Mouse (Mus musculus) ovary, postnatal 14 days (tissue): ENCODE data around the gene Psmb3.
"Not testable (repeated sequence)": the region's sequence is repeated elsewhere in the genome, so short reads cannot be mapped to it uniquely, and the experiment has no call there.

Source experiments
- DNase-seq: peaks from one replicate; pipeline ENCODE4 v3.0.0; 2022; ENCODE audit warnings: low spot score

Psmb3 gene

GRCm38 (mm10) chr11:97717369-97718280 is 14.4 kb downstream of the Psmb3 start:
- no peak for DNase-seq

- no peak for DNase-seq
These were observed 15.2 kb downstream of the Psmb3 start for GRCm38 (mm10) chr11:97718281-97718860.

DNA sequence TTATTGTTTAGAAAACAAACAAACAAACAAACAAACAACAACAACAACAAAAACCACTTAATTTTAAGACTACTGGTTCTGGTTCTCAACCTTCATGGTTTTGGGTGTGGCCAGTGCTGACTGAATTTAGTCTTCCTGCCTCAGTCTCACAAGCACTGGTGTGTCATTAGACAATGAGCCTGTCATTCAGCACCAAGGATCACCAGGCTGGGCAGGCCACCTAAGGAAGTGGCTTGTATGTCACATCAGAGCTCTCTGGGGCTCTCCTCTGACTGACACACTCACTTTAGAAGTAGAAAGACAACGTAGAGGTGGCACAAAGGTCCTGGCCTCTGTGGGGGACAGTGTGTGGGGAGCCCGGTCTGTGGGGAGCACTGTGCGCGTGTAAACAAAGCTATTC is 15.8 kb downstream of the Psmb3 start:
- DNase-seq, result no peak

DNA sequence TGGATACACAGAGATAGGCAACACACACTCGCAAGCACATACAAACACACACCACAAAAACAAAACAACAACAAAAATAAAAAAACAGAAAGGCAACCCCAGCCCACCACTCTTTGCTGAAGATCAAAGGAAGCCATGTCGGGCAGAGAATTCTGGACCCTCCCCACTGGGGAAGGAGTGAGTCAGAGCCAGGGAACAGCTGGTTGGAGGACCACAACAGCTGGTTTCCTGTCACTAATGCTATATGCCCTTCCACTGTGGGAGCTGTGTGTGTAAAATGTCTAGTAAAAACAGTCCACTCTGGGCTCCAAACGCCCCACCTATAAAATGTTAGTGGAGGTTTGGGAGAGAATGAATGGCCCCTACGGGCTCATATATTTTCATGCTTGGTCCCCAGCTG is 18.1 kb downstream of the Psmb3 start:
- DNase-seq, result no peak

DNA sequence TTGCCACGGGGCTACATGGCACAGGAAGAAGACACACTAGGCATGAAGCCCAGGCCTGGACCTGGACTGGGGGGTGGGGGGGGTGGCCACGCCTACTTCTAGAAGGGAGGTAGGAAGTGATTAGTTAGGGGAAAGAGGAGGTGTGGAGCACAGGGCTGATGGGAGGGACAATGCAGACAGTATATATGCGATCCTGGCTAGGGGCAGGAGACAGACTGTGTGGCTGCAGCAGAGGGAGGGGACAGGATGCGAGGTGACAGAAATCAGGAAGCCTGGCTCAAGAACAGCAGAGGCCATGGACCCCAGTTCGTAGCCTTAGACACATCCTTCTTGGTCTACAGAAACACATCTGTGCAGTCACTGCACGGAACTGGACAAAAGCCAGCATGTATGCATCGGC is 20.5 kb downstream of the Psmb3 start:
- no peak for DNase-seq

- DNase-seq, result no peak
These were observed 25.1 kb downstream of the Psmb3 start for GRCm38 (mm10) chr11:97728311-97728710.

DNA sequence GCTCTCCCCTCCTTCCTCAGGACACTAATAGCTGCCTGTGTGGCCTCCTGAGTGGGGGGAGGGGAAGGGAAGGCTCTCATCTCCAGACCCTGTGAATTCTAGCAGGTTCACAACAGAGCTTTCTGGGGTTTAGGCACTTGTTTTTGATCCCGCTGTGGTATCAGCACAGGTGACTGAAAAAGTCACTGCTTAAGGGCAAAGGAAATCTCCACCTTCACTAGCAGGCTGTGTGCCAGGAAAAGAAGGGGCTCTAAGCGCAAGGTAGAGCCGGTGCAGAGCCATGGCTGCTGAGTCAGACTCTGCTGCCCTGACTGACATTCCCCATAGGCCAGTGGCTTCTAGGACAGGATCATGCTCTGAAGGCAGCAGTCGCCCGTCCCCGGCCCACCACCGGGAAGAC is 25.5 kb downstream of the Psmb3 start:
- no peak for DNase-seq

GRCm38 (mm10) chr11:97733689-97734088 is 30.5 kb downstream of the Psmb3 start:
- DNase-seq, result no peak

GRCm38 (mm10) chr11:97734810-97735209 is 31.6 kb downstream of the Psmb3 start:
- not testable (repeated sequence) for DNase-seq

DNA sequence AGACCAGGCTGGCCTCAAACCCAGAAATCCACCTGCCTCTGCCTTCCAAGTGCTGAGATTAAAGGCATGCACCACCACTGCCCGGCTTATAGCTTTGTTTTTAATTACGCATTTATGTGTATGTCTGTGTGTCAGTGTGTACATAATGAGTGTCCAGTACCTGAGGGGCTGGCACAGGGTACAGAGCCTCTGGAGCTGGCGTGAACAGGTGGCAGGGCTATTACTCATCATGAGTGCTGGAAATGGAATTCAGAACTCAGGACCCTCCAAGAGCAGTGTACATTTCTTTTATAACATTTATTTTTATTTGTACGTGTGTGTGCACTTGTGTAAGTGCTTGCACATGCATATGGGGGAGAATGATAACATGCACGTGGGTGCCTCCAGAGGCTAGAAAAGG is 33.4 kb downstream of the Psmb3 start:
- no peak for DNase-seq

- DNase-seq, result no peak
These were observed 34.4 kb downstream of the Psmb3 start for GRCm38 (mm10) chr11:97737600-97737999.

DNA sequence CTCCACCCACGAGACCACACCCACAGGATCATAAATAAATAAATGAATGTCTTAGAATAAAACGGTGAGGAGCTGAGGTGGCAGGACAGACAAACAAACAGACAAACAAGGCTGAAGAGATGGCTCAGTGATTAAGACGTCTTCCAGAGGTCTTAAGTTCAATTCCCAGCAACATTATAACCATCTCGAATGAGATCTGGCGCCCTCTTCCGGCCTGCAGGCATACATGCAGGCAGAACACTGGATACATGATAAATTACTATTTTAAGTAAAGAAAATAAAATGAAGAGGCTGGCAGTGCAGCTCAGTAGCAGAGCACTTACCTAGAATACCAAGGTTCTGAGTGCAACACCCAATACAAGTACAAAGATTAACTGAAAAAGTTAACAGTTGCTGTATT is 35.5 kb downstream of the Psmb3 start:
- no peak for DNase-seq

GRCm38 (mm10) chr11:97739155-97739554 is 36.0 kb downstream of the Psmb3 start:
- no peak for DNase-seq

GRCm38 (mm10) chr11:97740190-97740589 is 37.0 kb downstream of the Psmb3 start:
- no peak for DNase-seq

DNA sequence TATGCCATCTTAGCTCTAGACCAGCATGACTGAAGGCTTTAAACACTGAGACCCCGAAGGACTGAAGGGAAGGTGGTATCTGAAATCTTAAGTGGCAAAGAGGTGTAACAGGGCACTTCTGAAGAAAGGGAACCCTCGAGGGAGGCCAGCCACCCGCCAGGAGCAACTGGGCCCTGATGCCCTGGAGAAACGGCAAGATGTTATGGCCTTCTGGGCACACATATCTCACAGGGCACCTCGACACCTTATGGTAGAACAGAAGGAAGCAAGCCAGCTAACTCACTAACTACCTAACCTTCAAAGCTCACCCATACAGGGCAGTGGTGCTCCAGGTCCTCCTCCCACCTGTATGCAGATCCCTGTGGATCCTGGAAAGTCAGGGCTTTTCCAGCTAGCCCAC is 39.0 kb downstream of the Psmb3 start:
- no peak for DNase-seq

- no peak for DNase-seq
These were observed 39.4 kb downstream of the Psmb3 start for GRCm38 (mm10) chr11:97742591-97742990.

DNA sequence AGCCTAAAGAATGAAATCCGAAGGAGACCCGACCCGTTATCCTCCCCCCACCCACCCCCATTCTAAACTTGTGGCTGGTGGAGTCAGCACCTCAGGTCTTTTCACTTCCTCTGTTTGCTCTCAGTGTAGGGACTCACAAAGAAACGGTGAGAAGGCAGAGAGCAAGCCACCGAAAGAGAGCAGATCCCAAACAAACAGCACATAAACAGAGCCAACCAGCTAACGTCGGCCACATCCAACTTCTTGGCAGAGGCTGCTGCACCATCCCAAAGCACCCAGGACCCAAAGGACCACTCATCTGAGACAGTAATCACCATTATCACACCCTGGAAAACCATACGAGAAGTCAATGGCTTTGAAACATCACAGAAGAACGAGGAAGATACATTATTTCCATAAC is 40.2 kb downstream of the Psmb3 start:
- DNase-seq, result no peak

DNA sequence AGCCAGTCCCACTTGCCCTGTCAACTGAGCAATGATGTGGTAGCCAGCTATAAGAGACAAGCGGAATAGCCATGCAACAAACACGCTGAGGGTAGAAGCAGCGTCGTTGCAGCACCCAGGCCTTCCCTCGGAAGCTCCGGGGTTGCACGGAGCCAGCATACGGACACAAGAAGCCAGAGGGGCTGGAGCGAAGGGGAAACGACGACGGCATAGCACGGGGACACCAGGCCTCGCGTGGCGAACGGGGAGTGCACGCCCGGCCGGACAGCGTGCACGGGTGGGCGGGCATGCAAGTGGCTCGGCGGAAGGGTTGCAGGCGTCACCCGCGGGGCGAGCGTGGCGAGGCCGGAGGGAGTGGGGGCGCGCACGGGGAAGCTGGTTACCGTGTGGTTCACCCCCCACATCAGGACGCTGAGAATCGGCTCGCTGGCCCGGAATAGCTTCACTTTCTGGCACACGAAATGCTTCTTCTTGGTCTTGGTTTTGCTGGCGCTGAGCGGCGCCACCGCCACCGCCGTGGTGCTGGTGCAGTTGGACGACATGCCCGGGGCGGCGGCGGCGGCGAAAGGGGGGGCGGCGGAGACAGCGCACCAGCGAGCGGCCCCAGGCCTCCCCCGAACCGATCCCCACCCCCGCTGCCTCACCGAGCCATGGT is 41.0 kb downstream of the Psmb3 start, which contains the start of gene Pip4k2b:
Gene Pip4k2b (minus strand): TSS at position 642 of the 655 bp plus-strand sequence.
- DNase-seq, result peak; percentile 48

DNA sequence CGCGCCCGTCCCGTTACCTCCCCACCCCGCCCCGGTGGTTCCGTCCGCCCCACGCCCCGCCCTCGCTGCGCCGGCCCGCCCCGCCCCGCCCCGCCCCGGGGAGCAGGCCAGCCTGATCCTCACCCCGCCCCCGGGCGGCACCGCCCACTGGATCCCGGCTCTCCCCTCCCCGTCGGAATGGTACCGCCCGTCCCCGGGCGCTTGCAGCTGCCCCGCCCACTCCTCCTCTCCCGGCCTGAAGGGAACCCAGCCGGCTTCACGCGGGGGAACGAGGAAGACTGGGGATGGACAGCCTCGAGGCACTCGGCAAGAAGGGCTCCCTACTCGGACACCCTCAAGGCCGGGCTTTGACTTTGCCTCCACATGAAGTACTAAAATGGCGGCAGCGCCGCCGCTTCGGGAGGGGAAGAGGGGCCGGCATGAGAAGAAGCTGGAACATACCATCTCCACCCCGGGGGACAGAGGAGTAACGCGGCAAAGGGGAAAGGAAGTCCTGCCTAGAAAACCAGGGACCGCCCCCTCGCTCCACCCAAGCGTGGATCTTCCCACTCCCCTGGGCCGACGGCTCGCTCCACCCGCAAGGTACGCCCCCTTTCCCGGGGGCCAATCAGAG is 41.6 kb downstream of the Psmb3 start:
- DNase-seq, result peak; percentile 96

DNA sequence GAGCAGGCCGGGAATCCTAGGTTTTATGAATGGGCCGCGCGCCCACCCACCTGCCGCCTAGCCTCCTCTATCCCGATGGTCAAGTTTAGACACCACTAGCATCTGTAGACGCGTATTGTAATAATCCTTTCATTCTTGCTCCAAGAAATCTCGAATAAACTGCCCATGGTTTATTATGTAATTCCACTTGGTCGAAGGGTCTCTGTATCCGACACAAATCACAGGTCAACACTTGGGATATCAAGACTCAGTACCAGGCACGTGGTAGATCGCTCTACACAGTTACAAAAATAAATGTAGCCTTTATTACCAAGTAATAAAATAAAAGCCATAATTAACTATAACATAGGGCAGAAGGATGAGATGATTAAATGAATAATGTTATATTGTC is 42.1 kb downstream of the Psmb3 start:
- no peak for DNase-seq

- DNase-seq, result no peak
These were observed 44.6 kb downstream of the Psmb3 start for GRCm38 (mm10) chr11:97747773-97748172.

- DNase-seq, result no peak
These were observed 45.3 kb downstream of the Psmb3 start for GRCm38 (mm10) chr11:97748496-97748895.

DNA sequence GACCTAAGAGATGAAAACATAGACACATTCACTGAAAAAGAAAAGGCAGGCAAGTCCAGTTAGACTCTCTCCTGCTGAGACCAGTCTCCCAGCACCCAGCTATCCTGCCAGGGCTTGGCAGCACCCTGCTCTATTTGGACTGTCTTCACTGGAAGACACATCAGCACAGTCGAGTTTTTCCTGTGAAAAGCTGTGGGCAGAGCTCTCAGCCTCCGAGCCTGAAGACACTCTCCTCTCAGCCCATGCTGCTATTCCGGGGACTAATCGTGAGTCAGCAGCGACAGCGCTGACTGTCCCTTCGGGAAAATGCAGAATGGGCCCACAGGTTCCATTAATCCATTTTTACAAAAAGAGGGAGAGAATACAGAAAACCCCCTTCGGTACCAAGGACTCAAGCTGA is 50.1 kb downstream of the Psmb3 start:
- DNase-seq, result no peak
